Mouse (Mus musculus) forebrain, embryonic 16.5 days (tissue): Measurements from ENCODE around the gene Fam120c. TPM values are rescaled to one million over a fixed set of nuclear protein-coding genes. Genes with fewer than 3 reads are reported as not detected.
"Not testable (repeated sequence)": the region's sequence is repeated elsewhere in the genome, so short reads cannot be mapped to it uniquely, and the experiment has no call there.

Experiments
- ATAC-seq: fragments of 200-750 bp; cut with Nextera tagmentation; 2 replicates; pipeline ENCODE4 v1.8.0; 2017; ENCODE audit warnings: mild to moderate bottlenecking, moderate library complexity
- H3K27ac ChIP-seq: fragments of 300-500 bp; sonication (generic); 2 replicates; pipeline ENCODE4 v1.5.1; 2014; ENCODE audit warnings: low read length, control low read depth
- H3K27me3 ChIP-seq: fragments of 300-500 bp; sonication (generic); replicated peaks from 2 replicates; pipeline ENCODE4 v1.6.1; 2014; ENCODE audit warnings: low read length; ENCODE audit not compliant: control insufficient read depth, insufficient read depth
- H3K36me3 ChIP-seq: fragments of 300-500 bp; sonication (generic); 2 replicates; pipeline ENCODE4 v1.6.1; 2014; ENCODE audit not compliant: control insufficient read depth, insufficient read depth
- H3K4me1 ChIP-seq: fragments of 300-500 bp; sonication (generic); replicated peaks from 2 replicates; pipeline ENCODE4 v1.6.1; 2014; ENCODE audit warnings: low read length; ENCODE audit not compliant: control insufficient read depth, insufficient read depth
- H3K4me2 ChIP-seq: fragments of 300-500 bp; sonication (generic); 2 replicates; pipeline ENCODE4 v1.6.1; 2014; ENCODE audit warnings: mild to moderate bottlenecking, low read length, control low read depth
- H3K4me3 ChIP-seq: fragments of 300-500 bp; sonication (generic); replicated peaks from 2 replicates; pipeline ENCODE4 v1.5.1; 2014; ENCODE audit warnings: mild to moderate bottlenecking, low read length, control low read depth
- H3K9ac ChIP-seq: fragments of 300-500 bp; sonication (generic); replicated peaks from 2 replicates; pipeline ENCODE4 v1.6.1; 2014; ENCODE audit warnings: low read depth, low read length, control low read depth
- H3K9me3 ChIP-seq: fragments of 300-500 bp; sonication (generic); 2 replicates; pipeline ENCODE4 v1.6.1; 2016; ENCODE audit warnings: low read length; ENCODE audit not compliant: control insufficient read depth
- WGBS: fragments of 180-500 bp; shearing (Covaris S2); extraction: QIAGEN DNeasy Blood & Tissue Kit; methylation state at CpG from one replicate; pipeline ENCODE4 v1.1.7; 2014; 5-methylcytosine and 5-hydroxymethylcytosine counted together
- polyA plus RNA-seq: library from polyadenylated mRNA; unstranded; fragments of >200 nt; fragmentation: Nextera tagmentation; extraction: Ambion mirVana; gene quantifications from 2 replicates; pipeline ENCODE4 v1.2.1, GENCODE M21; 2015

Gene Fam120c
- polyA plus RNA-seq, 1 experiment from 2014 or later: 9.0 TPM

DNA sequence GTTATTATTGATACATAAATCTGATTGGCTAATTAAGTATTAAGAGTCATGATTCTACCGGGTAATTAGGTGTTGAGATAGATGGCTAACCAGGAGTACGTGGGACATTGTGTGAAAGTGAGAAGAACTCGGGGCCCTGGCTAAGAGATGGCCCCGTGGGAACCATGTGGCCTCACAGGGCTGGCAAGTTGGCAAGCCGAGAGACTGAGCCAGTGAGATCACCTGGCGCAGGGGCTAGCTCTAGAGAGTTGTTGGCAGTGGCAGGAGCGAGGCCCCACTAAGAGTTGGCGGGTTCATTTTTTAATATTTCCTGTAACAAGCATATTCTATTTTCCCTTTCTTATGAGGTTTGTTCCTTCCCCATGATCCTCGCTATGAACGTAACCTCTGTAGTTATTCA lies 74.8 kb downstream of the Fam120c start:
- Histone ChIP-seq H3K4me2 (no peak overlapping the region), H3K9ac (no peak overlapping the region), H3K27ac (no peak overlapping the region), H3K27me3 (no peaks in the 10 kb centered on the region), H3K9me3 (no peaks in the 10 kb centered on the region), H3K36me3 (no peaks in the 10 kb centered on the region), H3K4me1 (no peaks in the 10 kb centered on the region), H3K4me3 (no peak overlapping the region)
- 91% methylated on average over 10 of the region's 10 CpGs for WGBS
- no peak for ATAC-seq

DNA sequence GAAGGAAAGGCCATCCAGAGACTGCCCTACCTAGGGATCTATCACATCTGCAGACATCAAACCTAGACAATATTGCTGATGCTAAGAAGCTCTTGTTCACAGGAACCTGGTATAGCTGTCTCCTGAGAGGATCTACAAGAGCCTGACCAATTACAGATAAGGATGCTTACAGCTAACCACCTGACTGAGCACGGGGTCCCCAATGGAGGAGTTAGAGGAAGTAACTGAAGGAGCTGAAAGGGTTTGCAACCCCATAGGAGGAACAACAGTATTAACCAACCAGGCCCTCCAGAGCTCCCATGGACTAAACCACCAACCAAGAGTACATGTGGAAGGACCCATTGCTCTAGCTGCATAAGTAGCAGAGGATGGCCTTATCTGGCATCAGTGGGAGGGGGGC lies 76.8 kb downstream of the Fam120c start:
- Histone ChIP-seq H3K4me3 (no peak overlapping the region), H3K9ac (no peak overlapping the region), H3K27me3 (no peaks in the 10 kb centered on the region), H3K9me3 (no peaks in the 10 kb centered on the region), H3K36me3 (no peaks in the 10 kb centered on the region), H3K27ac (no peak overlapping the region), H3K4me2 (no peak overlapping the region), H3K4me1 (no peaks in the 10 kb centered on the region)
- no peak for ATAC-seq
- WGBS: 75% methylated on average over 1 of the region's 1 CpGs

DNA sequence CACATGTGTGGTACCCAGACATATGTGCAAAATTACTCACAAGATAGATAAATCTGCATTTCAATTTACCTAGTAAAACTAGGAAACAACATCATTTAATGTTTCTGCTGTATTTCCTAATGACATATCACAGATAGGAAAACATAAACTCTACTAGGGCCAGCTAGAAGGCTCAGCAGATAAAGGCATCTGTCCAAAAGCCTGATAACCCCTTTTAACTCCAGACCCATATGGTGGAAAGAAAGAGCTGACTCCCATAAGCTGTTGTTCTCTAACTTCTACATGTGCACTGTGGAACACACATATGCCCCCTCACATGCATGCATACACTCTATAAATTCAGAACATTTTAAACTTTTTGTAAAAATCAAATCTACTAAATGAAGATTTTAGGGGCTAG lies 99.7 kb downstream of the Fam120c start:
- H3K27ac ChIP-seq: no peak overlapping the region
- H3K9ac ChIP-seq: no peak overlapping the region
- H3K36me3 ChIP-seq: no peaks in the 10 kb centered on the region
- H3K4me1 ChIP-seq: no peaks in the 10 kb centered on the region
- no peak overlapping the region for H3K4me3 ChIP-seq
- ATAC-seq: no peak
- no peak overlapping the region for H3K4me2 ChIP-seq
- H3K9me3 ChIP-seq: no peaks in the 10 kb centered on the region
- H3K27me3 ChIP-seq: no peaks in the 10 kb centered on the region

DNA sequence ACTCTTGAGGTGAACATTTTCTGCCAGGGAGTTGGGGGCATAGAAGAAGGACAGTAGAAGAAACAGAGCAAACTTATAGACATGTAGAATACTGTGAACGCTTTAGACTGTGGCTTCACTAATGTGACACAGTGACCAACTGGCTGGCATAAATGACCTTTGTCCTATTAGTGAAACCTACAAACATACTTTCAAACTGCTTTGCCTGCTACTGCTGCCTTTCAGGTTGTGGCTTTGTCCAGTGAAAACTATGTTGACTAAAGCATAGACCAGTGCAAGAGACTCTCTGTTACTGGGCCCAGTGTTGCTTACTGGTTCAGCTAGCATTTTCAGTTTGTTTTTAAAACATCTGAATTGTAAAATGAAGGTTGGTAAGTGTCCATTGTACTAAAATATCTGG lies 100.2 kb downstream of the Fam120c start:
- Histone ChIP-seq H3K9ac (no peak overlapping the region), H3K4me1 (no peaks in the 10 kb centered on the region), H3K36me3 (no peaks in the 10 kb centered on the region), H3K4me2 (no peak overlapping the region), H3K27ac (no peak overlapping the region), H3K4me3 (no peak overlapping the region), H3K27me3 (no peaks in the 10 kb centered on the region), H3K9me3 (no peaks in the 10 kb centered on the region)
- ATAC-seq: no peak
- WGBS: 92% methylated on average over 1 of the region's 1 CpGs

DNA sequence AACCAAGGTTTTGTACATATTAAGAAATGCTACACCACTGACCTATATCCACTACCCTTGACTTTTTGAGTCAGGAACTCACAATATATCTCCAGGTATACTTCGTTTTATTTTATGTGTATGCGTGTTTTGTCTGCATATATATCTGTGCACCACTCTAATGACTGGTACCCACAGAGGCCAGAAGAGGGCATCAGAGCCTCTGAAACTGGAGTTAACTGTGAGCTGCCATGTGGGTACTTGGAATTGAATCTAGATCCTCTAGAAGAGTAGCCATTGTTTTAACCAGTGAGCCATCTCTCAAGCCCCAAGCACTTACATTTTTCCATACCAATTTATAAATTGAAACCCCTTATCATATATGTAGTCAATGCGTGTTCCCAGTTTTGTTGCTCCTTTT lies 144.2 kb downstream of the Fam120c start:
- 88% methylated on average over 3 of the region's 3 CpGs for WGBS
- Histone ChIP-seq H3K4me1 (no peaks in the 10 kb centered on the region), H3K9ac (no peak overlapping the region), H3K36me3 (no peaks in the 10 kb centered on the region), H3K9me3 (no peaks in the 10 kb centered on the region), H3K27ac (no peak overlapping the region), H3K4me2 (no peak overlapping the region), H3K27me3 (no peaks in the 10 kb centered on the region), H3K4me3 (no peak overlapping the region)
- no peak for ATAC-seq

DNA sequence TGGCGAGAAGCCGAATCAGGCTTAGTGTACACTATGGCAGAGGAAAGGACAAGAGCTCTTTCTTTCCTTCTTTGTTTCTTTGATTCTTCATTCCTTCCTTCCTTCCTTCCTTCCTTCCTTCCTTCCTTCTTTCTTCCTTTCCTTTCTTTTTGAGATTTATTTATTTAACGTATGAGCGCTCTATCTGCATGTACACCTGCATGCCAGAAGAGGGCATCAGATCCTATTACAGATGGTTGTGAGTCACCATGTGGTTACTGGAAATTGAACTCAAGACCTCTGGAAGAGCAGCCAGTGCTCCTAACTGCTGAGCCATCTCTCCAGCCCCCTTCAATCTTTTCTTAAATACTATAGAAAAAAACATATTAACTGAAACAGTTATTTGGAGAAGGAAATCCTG lies 149.3 kb downstream of the Fam120c start:
- not testable (repeated sequence) for H3K4me3 ChIP-seq, ATAC-seq, H3K9me3 ChIP-seq, H3K4me1 ChIP-seq, H3K27me3 ChIP-seq, H3K36me3 ChIP-seq, H3K4me2 ChIP-seq, H3K27ac ChIP-seq, H3K9ac ChIP-seq
- 99% methylated on average over 4 of the region's 4 CpGs for WGBS

DNA sequence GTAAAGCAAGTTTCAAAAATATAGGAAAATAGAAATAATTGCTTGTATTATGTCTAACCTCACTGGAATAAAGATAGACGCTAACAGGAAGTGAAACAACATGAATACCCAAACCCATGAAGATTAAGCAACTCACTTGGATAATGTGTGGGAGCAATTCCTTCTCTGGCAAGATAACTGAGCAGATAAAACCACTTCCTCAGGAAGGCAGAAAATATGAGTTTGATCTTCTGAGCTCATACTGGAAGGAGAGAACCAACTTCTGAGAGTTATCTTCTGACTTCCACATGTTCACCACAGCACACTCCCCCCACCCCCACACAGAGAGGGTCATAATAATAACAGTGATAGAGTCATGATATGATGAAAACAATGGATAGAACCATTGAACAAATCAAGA lies 152.6 kb downstream of the Fam120c start:
- Histone ChIP-seq H3K36me3 (no peaks in the 10 kb centered on the region), H3K27me3 (no peaks in the 10 kb centered on the region), H3K9me3 (no peaks in the 10 kb centered on the region; the same call in 1 of the 2 replicates), H3K4me3 (no peak overlapping the region), H3K4me2 (no peak overlapping the region), H3K9ac (no peak overlapping the region), H3K27ac (no peak overlapping the region), H3K4me1 (no peaks in the 10 kb centered on the region)
- WGBS: 93% methylated on average over 1 of the region's 1 CpGs
- ATAC-seq: no peak

DNA sequence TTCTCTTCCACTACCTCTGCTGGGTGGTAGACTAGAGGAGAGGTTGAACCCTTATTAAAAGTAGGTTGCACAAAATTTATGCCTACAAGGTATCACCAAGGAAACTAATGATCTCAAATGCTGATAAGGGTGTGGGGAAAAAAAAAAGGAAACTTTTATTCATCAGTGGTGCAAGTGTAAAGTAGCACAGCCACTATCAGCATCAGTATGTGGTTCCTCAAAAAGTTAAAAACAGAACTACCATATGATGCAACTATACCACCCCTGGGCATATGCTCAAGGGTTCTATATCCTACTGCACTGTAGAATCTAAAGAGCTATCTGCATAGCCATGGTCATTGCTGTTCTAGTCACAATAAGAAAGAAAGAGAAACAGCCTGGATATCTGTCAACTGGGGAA lies 164.6 kb downstream of the Fam120c start:
- no peaks in the 10 kb centered on the region for H3K9me3 ChIP-seq
- no peak for ATAC-seq
- no peak overlapping the region for H3K4me3 ChIP-seq
- H3K9ac ChIP-seq: no peak overlapping the region
- no peaks in the 10 kb centered on the region for H3K36me3 ChIP-seq
- H3K27ac ChIP-seq: no peak overlapping the region
- no peaks in the 10 kb centered on the region; the same call in 1 of the 2 replicates for H3K27me3 ChIP-seq
- no peaks in the 10 kb centered on the region for H3K4me1 ChIP-seq
- no peak overlapping the region for H3K4me2 ChIP-seq

DNA sequence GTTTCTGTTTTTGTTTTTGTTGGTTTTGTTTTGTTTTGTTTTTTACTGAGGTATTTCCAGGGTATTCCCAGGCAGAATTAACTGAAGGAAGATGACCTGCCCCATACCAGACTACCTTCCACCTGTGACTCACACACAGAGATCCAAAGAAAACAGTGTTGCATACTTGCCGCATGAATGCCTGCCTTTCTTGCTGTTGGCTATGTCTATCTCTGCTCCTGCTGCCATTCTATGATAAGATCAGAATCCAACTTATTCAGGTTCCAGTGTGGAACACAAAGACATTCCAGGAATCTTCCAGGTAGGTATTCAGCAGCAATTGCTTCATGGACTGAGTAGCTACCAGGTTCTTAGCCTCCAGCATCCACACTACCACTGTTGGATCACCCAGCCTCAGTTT lies 165.9 kb downstream of the Fam120c start:
- Histone ChIP-seq H3K36me3 (no peaks in the 10 kb centered on the region), H3K27me3 (no peaks in the 10 kb centered on the region; the same call in 1 of the 2 replicates), H3K4me3 (no peak overlapping the region), H3K27ac (no peak overlapping the region), H3K9ac (no peak overlapping the region), H3K9me3 (no peaks in the 10 kb centered on the region), H3K4me2 (no peak overlapping the region), H3K4me1 (no peaks in the 10 kb centered on the region)
- no peak for ATAC-seq
- whole genome bisulfite sequencing: 76% methylated on average over 1 of the region's 1 CpGs

DNA sequence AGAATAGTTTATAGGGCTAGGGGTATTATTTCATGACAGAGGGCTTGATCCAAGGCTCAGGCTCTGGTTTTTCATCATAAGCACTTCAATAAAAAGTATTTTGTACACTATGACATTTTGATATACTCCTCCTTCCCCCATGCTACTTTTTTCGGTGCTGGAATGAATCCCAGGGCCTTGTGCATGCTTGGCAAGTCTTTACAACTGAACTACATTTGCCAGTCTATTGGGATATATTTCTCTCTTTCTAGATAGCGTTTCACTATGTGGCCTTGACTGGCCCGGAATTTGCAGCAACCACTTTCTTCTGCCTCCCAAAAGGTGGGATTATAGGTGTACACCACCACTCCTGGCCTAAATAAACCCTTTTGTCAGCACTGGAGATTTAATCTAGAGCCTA lies 169.1 kb downstream of the Fam120c start:
- Histone ChIP-seq H3K4me1 (no peaks in the 10 kb centered on the region), H3K4me2 (no peak overlapping the region)
- WGBS: 71% methylated on average over 3 of the region's 3 CpGs

More for the DNA sequence above, 169.1 kb downstream of the Fam120c start:
- Histone ChIP-seq H3K4me3 (no peak overlapping the region), H3K9ac (no peak overlapping the region), H3K36me3 (no peaks in the 10 kb centered on the region), H3K9me3 (no peaks in the 10 kb centered on the region), H3K27me3 (no peaks in the 10 kb centered on the region; the same call in 1 of the 2 replicates), H3K27ac (no peak overlapping the region)
- ATAC-seq: no peak
